Comparison of ENCODE assay signal across 8 mouse cellular contexts in genomic region chr2:24521430-24522226, GRCm38 (mm10). TPM values are rescaled to one million over a fixed set of nuclear protein-coding genes. Genes with fewer than 3 reads are reported as not detected.
DNase-seq lines count a peak whose midpoint lies in the region; ATAC-seq and TF ChIP-seq lines count a peak whose summit lies in the region.

No protein-coding gene starts in this region.

- peak; percentile 9 for DNase-seq in ovary, adult 18-20 months (ENCODE audit: low spot score)
- no peak for DNase-seq in ovary, postnatal 10 days (ENCODE audit: low spot score)
- DNase-seq in embryonic facial prominence, embryonic 10.5 days (ENCODE audit: low spot score), result peak; percentile 82
- DNase-seq in hindbrain, postnatal 0 days (ENCODE audit: low spot score), result peak; percentile 74
- peak; percentile 35 for DNase-seq in ovary, postnatal 14 days (ENCODE audit: low spot score)

- peak overlapping the region; percentile 82 for H3K27ac ChIP-seq in embryonic facial prominence, embryonic 10.5 days (replicated peaks)
- H3K27ac ChIP-seq in hindbrain, postnatal 0 days, result peak overlapping the region; percentile 62
- no peak overlapping the region for H3K27ac ChIP-seq in liver, embryonic 12.5 days

- peak overlapping the region; percentile 64 for H3K9ac ChIP-seq in hindbrain, postnatal 0 days (replicated peaks; ENCODE audit: low read length)
- no peak overlapping the region for H3K9ac ChIP-seq in liver, embryonic 12.5 days

- peaks cover 21% of the 10 kb centered on the region for H3K4me1 ChIP-seq in embryonic facial prominence, embryonic 10.5 days
- no peaks in the 10 kb centered on the region for H3K4me1 ChIP-seq in hindbrain, postnatal 0 days (ENCODE audit: insufficient read depth, low read length)
- H3K4me1 ChIP-seq in liver, embryonic 12.5 days, result no peaks in the 10 kb centered on the region

- H3K4me3 ChIP-seq in embryonic facial prominence, embryonic 10.5 days, result peak overlapping the region; percentile 61
- H3K4me3 ChIP-seq in hindbrain, postnatal 0 days (ENCODE audit: low read length), result peak overlapping the region; percentile 45
- 0 out of 2 replicates have a peak overlapping the region, but pooled peaks have one; percentile 10 for H3K4me3 ChIP-seq in liver, embryonic 12.5 days

- H3K27me3 ChIP-seq in embryonic facial prominence, embryonic 10.5 days (replicated peaks; ENCODE audit: low read depth, poor library complexity, severe bottlenecking), result peaks cover 41% of the 10 kb centered on the region
- no peaks in the 10 kb centered on the region for H3K27me3 ChIP-seq in hindbrain, postnatal 0 days (ENCODE audit: insufficient read depth, low read length)
- peaks cover 30% of the 10 kb centered on the region for H3K27me3 ChIP-seq in liver, embryonic 12.5 days (replicated peaks)

- no peaks in the 10 kb centered on the region for H3K9me3 ChIP-seq in embryonic facial prominence, embryonic 10.5 days
- H3K9me3 ChIP-seq in hindbrain, postnatal 0 days (ENCODE audit: low read length), result no peaks in the 10 kb centered on the region
- H3K9me3 ChIP-seq in liver, embryonic 12.5 days (replicated peaks), result no peaks in the 10 kb centered on the region

- peak overlapping the region; percentile 85 for H3K4me2 ChIP-seq in hindbrain, postnatal 0 days (ENCODE audit: low read depth, low read length)
- peak overlapping the region; percentile 48 for H3K4me2 ChIP-seq in liver, embryonic 12.5 days

- TF ChIP-seq CTCF in hindbrain, postnatal 0 days (IDR thresholded peaks at IDR 0.05; ENCODE audit: low read depth), result no peak; the same call in 1 of the 2 replicates

- ATAC-seq in hindbrain, postnatal 0 days, result peak; percentile 93
- ATAC-seq in liver, embryonic 12.5 days, result no peak
- no peak for ATAC-seq in activated CD4-positive, CD25-positive, alpha-beta regulatory T cell, adult 4 months
- ATAC-seq in CD4-positive, CD25-positive, alpha-beta regulatory T cell, adult 4 months, result no peak

- H3K36me3 ChIP-seq in embryonic facial prominence, embryonic 10.5 days (replicated peaks), result no peaks in the 10 kb centered on the region
- H3K36me3 ChIP-seq in hindbrain, postnatal 0 days (ENCODE audit: insufficient read depth, low read length), result no peaks in the 10 kb centered on the region
- no peaks in the 10 kb centered on the region for H3K36me3 ChIP-seq in liver, embryonic 12.5 days

- 2% methylated on average over 33 of the region's 33 CpGs for WGBS in embryonic facial prominence, embryonic 10.5 days
- WGBS in hindbrain, postnatal 0 days, result under 1% methylated on average over 33 of the region's 33 CpGs
- 2% methylated on average over 33 of the region's 33 CpGs for WGBS in liver, embryonic 12.5 days (ENCODE audit: insufficient replicate concordance)

RNA-seq across cellular contexts. Expression of gene Pax8, which starts 46.2 kb away (rescaled TPM):
- 1.1 and 3.0 TPM in 2 replicates for polyA plus RNA-seq in embryonic facial prominence, embryonic 10.5 days (2016; fragmentation: Nextera tagmentation; extraction: Ambion mirVana)
- 32.0 and 44.4 TPM in 2 replicates for total RNA-seq in hindbrain, postnatal 0 days (2014; rRNA removed)
- 14.8 and 16.3 TPM in 2 replicates for polyA plus RNA-seq in hindbrain, postnatal 0 days (2015; fragmentation: Nextera tagmentation; extraction: Ambion mirVana)
- polyA plus RNA-seq in liver, embryonic 12.5 days (2016; fragmentation: Nextera tagmentation; extraction: Ambion mirVana), result not detected in 2 replicates
- polyA plus RNA-seq in activated CD4-positive, CD25-positive, alpha-beta regulatory T cell, adult 4 months (2017; shearing (Covaris generic)), result not detected
- not detected for polyA plus RNA-seq in CD4-positive, CD25-positive, alpha-beta regulatory T cell, adult 4 months (2017; shearing (Covaris generic))

Comparison
In these comparisons a context has a peak if more than half of its experiments do, and no peak if none do; other contexts are left out.
1. H3K4me3 ChIP-seq: peak in every context shown above with its lines; median percentile 61 in embryonic facial prominence, embryonic 10.5 days; 45 in hindbrain, postnatal 0 days; 10 in liver, embryonic 12.5 days.